Mouse (Mus musculus): ENCODE measurements around the gene Lrrc8a. TPM values are rescaled to one million over a fixed set of nuclear protein-coding genes. Genes with fewer than 3 reads are reported as not detected.

Lrrc8a gene
- polyA plus RNA-seq, 1 experiment from 2014 or later: 43.4 TPM

DNA sequence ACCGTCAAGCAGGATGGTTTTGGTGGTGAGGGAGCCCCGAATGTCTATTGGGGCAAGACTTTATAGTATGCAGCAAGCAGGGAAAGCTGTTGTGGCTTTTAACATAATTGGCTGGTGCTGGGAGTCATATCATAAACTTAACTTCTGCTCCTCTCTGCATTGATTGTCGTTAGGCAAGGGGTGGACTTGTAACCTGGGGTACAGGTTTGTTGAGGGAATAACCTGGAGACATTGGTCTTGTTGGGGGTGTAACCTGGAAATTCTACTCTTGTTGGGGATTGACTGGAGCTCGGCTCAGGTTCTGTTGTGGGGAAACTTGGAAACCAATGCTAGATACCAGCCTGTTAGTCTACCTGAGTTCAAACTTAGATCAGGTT is 25.4 kb upstream of the Lrrc8a start:
- no peak for DNase-seq (ENCODE audit: low spot score)
- H3K36me3 ChIP-seq: no peaks in the 10 kb centered on the region
- no peak overlapping the region for H3K4me3 ChIP-seq
- no peaks in the 10 kb centered on the region for H3K27me3 ChIP-seq (ENCODE audit: insufficient read depth, poor library complexity, severe bottlenecking)
- no peak overlapping the region for H3K27ac ChIP-seq
- 0 out of 2 replicates have a peak, but pooled peaks cover 2% of the 10 kb centered on the region for H3K4me1 ChIP-seq (replicated peaks)
- H3K9me3 ChIP-seq: no peaks in the 10 kb centered on the region
- 80% methylated on average over 4 of the region's 4 CpGs for WGBS

DNA sequence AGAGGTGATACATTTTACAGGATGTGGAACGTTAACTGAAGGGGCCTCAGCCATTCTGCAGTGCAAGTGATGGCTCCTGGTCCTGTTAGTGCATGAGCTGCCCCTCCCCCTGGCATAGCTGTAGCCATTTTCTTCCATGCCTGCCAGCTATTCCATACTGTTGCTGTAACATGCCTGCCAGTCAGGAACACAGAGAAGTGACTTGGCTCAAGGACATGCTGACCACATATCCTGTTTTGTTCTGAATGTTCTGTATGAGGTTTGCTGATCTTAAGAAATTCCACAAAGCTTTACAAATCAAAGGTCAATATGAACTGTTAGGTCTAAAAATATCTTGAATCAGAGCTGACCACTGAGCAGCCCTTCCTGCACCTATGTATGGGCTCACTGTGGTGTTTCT is 24.6 kb upstream of the Lrrc8a start:
- no peaks in the 10 kb centered on the region for H3K4me1 ChIP-seq (replicated peaks)
- no peak overlapping the region for H3K27ac ChIP-seq
- H3K27me3 ChIP-seq (ENCODE audit: insufficient read depth, poor library complexity, severe bottlenecking): no peaks in the 10 kb centered on the region
- no peak for DNase-seq (ENCODE audit: low spot score)
- no peaks in the 10 kb centered on the region for H3K36me3 ChIP-seq
- WGBS: 96% methylated on average over 1 of the region's 1 CpGs
- H3K9me3 ChIP-seq: 0 out of 2 replicates have a peak, but pooled peaks cover under 1% of the 10 kb centered on the region
- no peak overlapping the region for H3K4me3 ChIP-seq

GRCm38 (mm10) chr2:30214745-30215144 is 22.8 kb upstream of the Lrrc8a start:
- Histone ChIP-seq H3K36me3 (no peaks in the 10 kb centered on the region), H3K27me3 (ENCODE audit: insufficient read depth, poor library complexity, severe bottlenecking) (no peaks in the 10 kb centered on the region), H3K27ac (no peak overlapping the region), H3K9me3 (0 out of 2 replicates have a peak, but pooled peaks cover 3% of the 10 kb centered on the region), H3K4me3 (no peak overlapping the region), H3K4me1 (replicated peaks) (no peaks in the 10 kb centered on the region)
- no peak for DNase-seq (ENCODE audit: low spot score)
- WGBS: 89% methylated on average over 3 of the region's 3 CpGs

GRCm38 (mm10) chr2:30215493-30215892 is 22.0 kb upstream of the Lrrc8a start:
- DNase-seq (ENCODE audit: low spot score): no peak
- 83% methylated on average over 6 of the region's 6 CpGs for WGBS
- H3K36me3 ChIP-seq: no peaks in the 10 kb centered on the region
- 0 out of 2 replicates have a peak, but pooled peaks cover 3% of the 10 kb centered on the region for H3K9me3 ChIP-seq
- no peak overlapping the region for H3K27ac ChIP-seq
- no peaks in the 10 kb centered on the region for H3K4me1 ChIP-seq (replicated peaks)
- H3K4me3 ChIP-seq: no peak overlapping the region
- H3K27me3 ChIP-seq (ENCODE audit: insufficient read depth, poor library complexity, severe bottlenecking): no peaks in the 10 kb centered on the region

GRCm38 (mm10) chr2:30216293-30216692 is 21.2 kb upstream of the Lrrc8a start:
- H3K36me3 ChIP-seq: no peaks in the 10 kb centered on the region
- H3K27ac ChIP-seq: no peak overlapping the region
- H3K27me3 ChIP-seq (ENCODE audit: insufficient read depth, poor library complexity, severe bottlenecking): no peaks in the 10 kb centered on the region
- H3K4me3 ChIP-seq: no peak overlapping the region
- no peak for DNase-seq (ENCODE audit: low spot score)
- H3K4me1 ChIP-seq (replicated peaks): no peaks in the 10 kb centered on the region
- 0 out of 2 replicates have a peak, but pooled peaks cover 3% of the 10 kb centered on the region for H3K9me3 ChIP-seq
- WGBS: 94% methylated on average over 5 of the region's 5 CpGs

DNA sequence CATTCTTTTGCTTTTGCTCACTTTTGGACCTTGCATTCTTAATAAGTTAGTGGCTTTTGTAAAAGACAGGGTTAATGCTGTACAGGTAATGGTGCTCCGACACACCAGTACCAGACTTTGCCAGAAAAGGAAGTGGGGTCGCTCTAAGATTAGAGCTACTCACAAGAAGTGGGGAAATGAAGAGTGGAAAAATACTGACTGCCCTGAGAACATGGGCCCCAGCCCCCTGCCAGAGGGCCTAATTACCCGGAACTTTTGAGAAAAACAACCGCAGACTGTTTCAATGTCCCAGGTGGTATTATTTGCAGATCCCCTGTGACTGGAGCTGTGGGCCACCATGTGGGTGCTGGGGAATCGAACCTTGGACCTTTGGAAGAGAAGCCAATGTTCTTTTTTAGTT is 1.9 kb upstream of the Lrrc8a start:
- Histone ChIP-seq H3K4me3 (no peak overlapping the region), H3K27me3 (ENCODE audit: insufficient read depth, poor library complexity, severe bottlenecking) (no peaks in the 10 kb centered on the region), H3K27ac (no peak overlapping the region), H3K36me3 (peaks cover 17% of the 10 kb centered on the region), H3K9me3 (peaks cover 9% of the 10 kb centered on the region; the same call in 1 of the 2 replicates), H3K4me1 (replicated peaks) (peaks cover 35% of the 10 kb centered on the region)
- 86% methylated on average over 5 of the region's 5 CpGs for WGBS
- DNase-seq (ENCODE audit: low spot score): no peak

DNA sequence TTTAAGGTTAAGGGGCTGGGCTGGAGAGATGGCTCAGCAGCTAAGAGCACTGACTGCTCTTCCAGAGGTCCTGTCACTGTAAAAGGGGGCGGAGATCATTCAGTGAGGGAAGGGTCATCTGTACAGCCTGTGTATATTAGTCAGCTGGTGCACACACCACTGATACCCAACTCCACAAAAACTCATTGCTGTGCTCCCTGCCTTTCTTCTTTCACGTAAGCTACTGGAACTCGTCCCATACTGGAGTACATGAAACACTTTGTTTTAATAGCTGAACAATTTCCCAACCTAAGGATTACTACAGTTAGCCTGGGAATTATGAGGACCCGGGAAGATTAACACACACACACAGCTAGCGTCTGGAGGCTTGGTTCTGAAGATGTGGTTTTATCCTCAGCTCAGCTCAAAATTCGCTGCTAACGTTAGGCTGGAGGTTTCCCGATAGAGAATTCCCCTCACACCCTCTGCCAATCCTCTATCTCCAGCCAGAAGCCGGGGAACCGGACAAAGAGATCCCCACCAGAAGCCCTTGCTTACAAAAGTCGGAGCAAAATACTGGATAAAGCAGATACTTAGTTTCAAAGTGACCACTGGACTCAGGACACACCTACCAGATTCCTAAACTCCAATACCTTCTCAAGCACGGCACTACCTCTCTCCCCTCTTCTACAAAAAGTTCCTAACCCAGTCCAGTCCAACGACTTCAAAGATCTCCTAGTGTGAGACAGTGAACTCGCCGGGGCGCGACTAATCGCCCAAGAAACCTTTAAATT is 903 bp upstream of the Lrrc8a start:
- WGBS: 7% methylated on average over 18 of the region's 18 CpGs
- DNase-seq (ENCODE audit: low spot score): no peak
- peak overlapping the region; percentile 89 for H3K4me3 ChIP-seq

DNA sequence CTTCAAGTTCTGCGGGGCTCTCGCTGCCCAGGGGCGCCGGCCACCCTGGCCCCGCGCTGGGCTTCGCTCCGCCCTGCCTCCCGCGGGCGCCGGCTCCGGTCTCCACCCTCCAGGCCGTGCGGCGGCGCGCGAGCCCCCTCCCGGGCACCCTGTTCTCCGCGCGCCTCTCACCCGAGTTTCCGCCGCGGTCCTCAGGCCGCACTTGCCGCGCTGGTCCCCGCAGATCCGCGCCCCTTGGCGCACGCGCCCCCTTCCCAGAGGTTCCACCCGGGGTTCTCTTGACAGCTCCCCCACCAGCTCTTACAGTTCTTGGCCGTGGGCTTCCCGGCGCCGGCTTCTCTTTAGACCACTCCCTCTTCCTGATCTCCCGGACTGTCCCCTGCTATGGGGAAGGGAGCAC is 366 bp downstream of the Lrrc8a start:
- DNase-seq (ENCODE audit: low spot score): no peak
- Histone ChIP-seq H3K36me3 (peaks cover 40% of the 10 kb centered on the region), H3K27ac (peak overlapping the region; percentile 95), H3K4me3 (peak overlapping the region; percentile 89), H3K4me1 (replicated peaks) (peaks cover 44% of the 10 kb centered on the region), H3K27me3 (ENCODE audit: insufficient read depth, poor library complexity, severe bottlenecking) (no peaks in the 10 kb centered on the region), H3K9me3 (no peaks in the 10 kb centered on the region)
- WGBS: under 1% methylated on average over 42 of the region's 42 CpGs

More for the DNA sequence above, 903 bp upstream of the Lrrc8a start:
- Histone ChIP-seq H3K27ac (peak overlapping the region; percentile 95), H3K36me3 (peaks cover 27% of the 10 kb centered on the region), H3K27me3 (ENCODE audit: insufficient read depth, poor library complexity, severe bottlenecking) (no peaks in the 10 kb centered on the region), H3K9me3 (0 out of 2 replicates have a peak, but pooled peaks cover 3% of the 10 kb centered on the region), H3K4me1 (replicated peaks) (peaks cover 35% of the 10 kb centered on the region)

DNA sequence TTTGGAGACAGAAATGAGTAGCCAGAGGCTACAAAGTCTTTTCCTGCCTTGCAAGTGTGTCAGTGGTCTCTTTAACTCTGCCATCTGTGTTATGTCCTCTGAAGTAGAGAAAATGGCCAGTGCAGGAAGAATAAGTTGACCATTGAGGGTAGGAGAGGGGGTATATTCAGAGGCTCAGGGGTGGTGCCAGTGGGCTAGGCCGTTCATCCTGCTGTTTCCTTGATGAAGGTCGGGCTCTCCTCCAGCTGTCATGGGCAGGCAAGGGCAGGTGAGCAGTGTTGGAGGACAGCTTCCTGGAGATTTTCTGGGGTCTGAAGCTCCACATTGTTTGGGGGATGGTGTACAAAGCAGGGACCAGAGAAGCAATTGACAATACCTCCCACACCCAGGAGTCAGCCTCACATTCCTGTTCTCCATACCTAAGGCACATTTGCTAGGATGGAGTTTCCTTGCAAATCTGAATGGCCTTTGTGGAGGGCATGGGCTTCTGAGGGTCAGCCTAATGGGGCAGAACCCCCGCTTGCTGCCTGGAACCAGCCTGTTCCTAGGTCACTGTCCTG is 1.5 kb downstream of the Lrrc8a start:
- Histone ChIP-seq H3K27me3 (ENCODE audit: insufficient read depth, poor library complexity, severe bottlenecking) (no peaks in the 10 kb centered on the region), H3K27ac (peak overlapping the region; percentile 95; the same call in 1 of the 2 replicates)

GRCm38 (mm10) chr2:30239777-30240176 is 2.3 kb downstream of the Lrrc8a start:
- peak overlapping the region; percentile 89; the same call in 1 of the 2 replicates for H3K4me3 ChIP-seq
- no peaks in the 10 kb centered on the region for H3K9me3 ChIP-seq
- H3K27me3 ChIP-seq (ENCODE audit: insufficient read depth, poor library complexity, severe bottlenecking): no peaks in the 10 kb centered on the region
- peaks cover 59% of the 10 kb centered on the region for H3K36me3 ChIP-seq
- H3K27ac ChIP-seq: 0 out of 2 replicates have a peak overlapping the region, but pooled peaks have one; percentile 6
- peaks cover 56% of the 10 kb centered on the region for H3K4me1 ChIP-seq (replicated peaks)
- no peak for DNase-seq (ENCODE audit: low spot score)
- WGBS: 88% methylated on average over 4 of the region's 4 CpGs

More for the DNA sequence above, 1.5 kb downstream of the Lrrc8a start:
- DNase-seq (ENCODE audit: low spot score): no peak
- H3K4me1 ChIP-seq (replicated peaks): peaks cover 50% of the 10 kb centered on the region
- H3K36me3 ChIP-seq: peaks cover 51% of the 10 kb centered on the region
- H3K9me3 ChIP-seq: no peaks in the 10 kb centered on the region
- 78% methylated on average over 3 of the region's 3 CpGs for WGBS
- H3K4me3 ChIP-seq: peak overlapping the region; percentile 89

- 0 out of 2 replicates have a peak within 1 kb of the TSS, but pooled peaks have one; percentile 6 for H3K27ac ChIP-seq
- H3K4me1 ChIP-seq (replicated peaks): peaks cover 58% of the 10 kb centered on the region
- peaks cover 64% of the 10 kb centered on the region for H3K36me3 ChIP-seq
- H3K9me3 ChIP-seq: no peaks in the 10 kb centered on the region
- WGBS: 77% methylated on average over 2 of the region's 2 CpGs
- no peak for DNase-seq (ENCODE audit: low spot score)
- H3K4me3 ChIP-seq: peak within 1 kb of the TSS; percentile 89
- H3K27me3 ChIP-seq (ENCODE audit: insufficient read depth, poor library complexity, severe bottlenecking): no peaks in the 10 kb centered on the region
Measured at GRCm38 (mm10) chr2:30240267-30240666, 2.8 kb downstream of the Lrrc8a start, which contains the start of gene Gm28035. Gene Gm28035, plus strand, starts transcription at chr2:30240567.

DNA sequence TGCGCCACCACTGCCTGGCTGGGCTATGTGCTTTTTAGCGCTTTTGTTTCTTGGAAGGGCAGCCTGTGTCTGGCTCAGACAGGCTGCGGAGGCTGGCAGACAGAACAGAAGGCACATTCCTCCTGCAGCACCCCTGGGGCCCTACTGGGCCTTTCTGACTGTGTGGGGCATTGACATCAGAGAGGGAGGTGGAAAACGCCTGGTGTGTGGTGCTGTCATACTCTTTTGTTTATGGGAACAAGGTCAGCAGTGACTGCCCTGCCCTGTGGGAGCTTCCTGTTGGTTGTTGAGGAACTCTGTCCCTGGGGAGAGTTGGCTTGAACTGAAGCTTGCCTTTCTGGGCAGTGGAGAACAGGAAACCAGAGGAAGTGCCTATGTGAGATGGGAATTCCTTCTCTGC is 5.0 kb downstream of the Lrrc8a start:
- no peak overlapping the region for H3K27ac ChIP-seq
- 34% methylated on average over 4 of the region's 4 CpGs for WGBS
- no peak overlapping the region; the same call in 1 of the 2 replicates for H3K4me3 ChIP-seq
- DNase-seq (ENCODE audit: low spot score): peak; percentile 42
- no peaks in the 10 kb centered on the region for H3K9me3 ChIP-seq
- peaks cover 50% of the 10 kb centered on the region for H3K4me1 ChIP-seq (replicated peaks)
- no peaks in the 10 kb centered on the region for H3K27me3 ChIP-seq (ENCODE audit: insufficient read depth, poor library complexity, severe bottlenecking)
- H3K36me3 ChIP-seq: peaks cover 85% of the 10 kb centered on the region

GRCm38 (mm10) chr2:30243391-30243790 is 5.9 kb downstream of the Lrrc8a start:
- Histone ChIP-seq H3K36me3 (peaks cover 94% of the 10 kb centered on the region), H3K9me3 (no peaks in the 10 kb centered on the region), H3K4me3 (no peak overlapping the region), H3K4me1 (replicated peaks) (peaks cover 44% of the 10 kb centered on the region), H3K27me3 (ENCODE audit: insufficient read depth, poor library complexity, severe bottlenecking) (no peaks in the 10 kb centered on the region), H3K27ac (no peak overlapping the region)
- no peak for DNase-seq (ENCODE audit: low spot score)
- 94% methylated on average over 4 of the region's 4 CpGs for WGBS
